Comparison of ENCODE assay signal across 24 mouse cellular contexts in genomic region chr2:69606621-69607020, GRCm38 (mm10). TPM values are rescaled to one million over a fixed set of nuclear protein-coding genes. Genes with fewer than 3 reads are reported as not detected.
DNase-seq lines count a peak whose midpoint lies in the region; ATAC-seq and TF ChIP-seq lines count a peak whose summit lies in the region.
"Had no signal": no experiment of that assay in that cellular context is flagged by ENCODE, and none has a peak within 500 bp of the region (broad histone marks: within the 10 kb centered on the region; RNA-seq: fewer than 3 reads in every experiment).

No protein-coding gene starts in this region.

- peak; percentile 86 for DNase-seq in kidney, adult 2 months
- peak; percentile 44 for DNase-seq in kidney, postnatal 14 days
- DNase-seq in kidney, postnatal 4 days: no peak
- DNase-seq in liver, embryonic 14.5 days (ENCODE audit: low read depth in 3 of 3, low spot score in 3 of 3): no peak
- no peak for DNase-seq in liver, embryonic 11.5 days (ENCODE audit: low spot score)
- DNase-seq: adrenal gland, postnatal 10 days; adrenal gland, postnatal 36 days; B cell, adult 2 months; cerebellum, adult 18-20 months; cerebellum, adult 9-10 months; cerebellum, postnatal 14 days; gastrocnemius, adult 2 months; gastrocnemius, postnatal 14 days; heart, adult 11 months had no signal

- H3K9ac ChIP-seq in kidney, embryonic 15.5 days: no peak overlapping the region
- H3K9ac ChIP-seq in liver, embryonic 14.5 days (replicated peaks): no peak overlapping the region
- no peak overlapping the region for H3K9ac ChIP-seq in liver, embryonic 11.5 days (ENCODE audit: low read depth, low read length)
- H3K9ac ChIP-seq: forebrain, embryonic 13.5 days; hindbrain, embryonic 12.5 days; hindbrain, embryonic 15.5 days had no signal

- no peak overlapping the region for H3K4me3 ChIP-seq in kidney, adult 2 months (ENCODE audit: insufficient read depth, low read depth, low read length)
- H3K4me3 ChIP-seq in kidney, embryonic 15.5 days (replicated peaks): no peak overlapping the region
- H3K4me3 ChIP-seq in liver, embryonic 14.5 days (ENCODE audit: insufficient read depth in 1 of 2, low read depth in 2 of 2, low read length in 2 of 2): no peak overlapping the region
- H3K4me3 ChIP-seq in liver, embryonic 11.5 days (ENCODE audit: low read depth, low read length): no peak overlapping the region
- H3K4me3 ChIP-seq: forebrain, embryonic 10.5 days; forebrain, embryonic 13.5 days; gastrocnemius, adult 2 months; hindbrain, embryonic 12.5 days; hindbrain, embryonic 15.5 days had no signal

- H3K36me3 ChIP-seq in kidney, adult 2 months (ENCODE audit: control insufficient read depth, insufficient read depth, low read length): no peaks in the 10 kb centered on the region
- H3K36me3 ChIP-seq in kidney, embryonic 15.5 days: no peaks in the 10 kb centered on the region
- H3K36me3 ChIP-seq in liver, embryonic 14.5 days (replicated peaks; ENCODE audit: control insufficient read depth, insufficient read depth, low read depth): no peaks in the 10 kb centered on the region
- no peaks in the 10 kb centered on the region for H3K36me3 ChIP-seq in liver, embryonic 11.5 days (ENCODE audit: control insufficient read depth, insufficient read depth, low read length)
- H3K36me3 ChIP-seq: forebrain, embryonic 10.5 days; G1E; hindbrain, embryonic 12.5 days; hindbrain, embryonic 15.5 days had no signal

- no peak for ATAC-seq in kidney, embryonic 15.5 days (replicated peaks; ENCODE audit: low FRiP score)
- no peak for ATAC-seq in liver, embryonic 14.5 days (ENCODE audit: insufficient read depth)
- ATAC-seq in liver, embryonic 11.5 days (replicated peaks; ENCODE audit: low FRiP score): no peak
- ATAC-seq: forebrain, embryonic 13.5 days; forebrain, embryonic 16.5 days; Patski had no signal

- no peak overlapping the region for H3K4me2 ChIP-seq in kidney, embryonic 15.5 days
- no peak overlapping the region for H3K4me2 ChIP-seq in liver, embryonic 14.5 days (ENCODE audit: low read depth)
- H3K4me2 ChIP-seq in liver, embryonic 11.5 days: no peak overlapping the region
- H3K4me2 ChIP-seq: forebrain, embryonic 13.5 days; heart, embryonic 11.5 days; hindbrain, embryonic 12.5 days; hindbrain, embryonic 15.5 days had no signal

- WGBS in kidney, adult 2 months: 63% methylated on average over 3 of the region's 3 CpGs
- WGBS in kidney, embryonic 15.5 days: 84% methylated on average over 3 of the region's 3 CpGs
- WGBS in liver, embryonic 14.5 days (ENCODE audit: insufficient replicate concordance): 64% methylated on average over 3 of the region's 3 CpGs
- WGBS in liver, embryonic 11.5 days: 79% methylated on average over 3 of the region's 3 CpGs

- no peaks in the 10 kb centered on the region for H3K9me3 ChIP-seq in kidney, embryonic 15.5 days (replicated peaks)
- no peaks in the 10 kb centered on the region for H3K9me3 ChIP-seq in liver, embryonic 14.5 days (ENCODE audit: control insufficient read depth, low read length)
- H3K9me3 ChIP-seq in liver, embryonic 11.5 days (ENCODE audit: control insufficient read depth, low read length): no peaks in the 10 kb centered on the region
- H3K9me3 ChIP-seq: forebrain, embryonic 10.5 days; forebrain, embryonic 13.5 days; G1E; hindbrain, embryonic 12.5 days; hindbrain, embryonic 15.5 days had no signal

- H3K27ac ChIP-seq in kidney, adult 2 months (ENCODE audit: insufficient read depth, low read depth, low read length): peak overlapping the region; percentile 49; the same call in 1 of the 2 replicates
- no peak overlapping the region for H3K27ac ChIP-seq in kidney, embryonic 15.5 days
- H3K27ac ChIP-seq in liver, embryonic 14.5 days: no peak overlapping the region
- no peak overlapping the region for H3K27ac ChIP-seq in liver, embryonic 11.5 days (ENCODE audit: low read depth, low read length)
- H3K27ac ChIP-seq: forebrain, embryonic 10.5 days; forebrain, embryonic 13.5 days; gastrocnemius, adult 2 months; hindbrain, embryonic 12.5 days; hindbrain, embryonic 15.5 days had no signal

- TF ChIP-seq POLR2A in kidney, adult 2 months (IDR thresholded peaks at IDR 0.05; ENCODE audit: low read depth, low read length): no peak

- peaks cover 21% of the 10 kb centered on the region; the same call in 1 of the 2 replicates for H3K4me1 ChIP-seq in kidney, adult 2 months (ENCODE audit: control insufficient read depth, insufficient read depth, low read length)
- no peaks in the 10 kb centered on the region for H3K4me1 ChIP-seq in kidney, embryonic 15.5 days
- 0 out of 4 replicates have a peak, but pooled peaks cover 0 to 2% of the 10 kb centered on the region in 2 experiments for H3K4me1 ChIP-seq in liver, embryonic 14.5 days (replicated peaks; ENCODE audit: control insufficient read depth in 2 of 2, insufficient read depth in 2 of 2, low read length in 1 of 2)
- H3K4me1 ChIP-seq in liver, embryonic 11.5 days (replicated peaks; ENCODE audit: control insufficient read depth, insufficient read depth, low read length): no peaks in the 10 kb centered on the region
- H3K4me1 ChIP-seq: forebrain, embryonic 10.5 days; forebrain, embryonic 13.5 days; hindbrain, embryonic 12.5 days; hindbrain, embryonic 15.5 days had no signal

- TF ChIP-seq CTCF in kidney, adult 2 months (conservative IDR thresholded peaks at IDR 0.05; ENCODE audit: insufficient read depth, insufficient read length, low read depth, low read length): no peak
- no peak for TF ChIP-seq CTCF in liver, embryonic 14.5 days (IDR thresholded peaks at IDR 0.05; ENCODE audit: low read depth)

- TF ChIP-seq EP300 in liver, embryonic 14.5 days (IDR thresholded peaks at IDR 0.05; ENCODE audit: low read depth): peak; percentile 7; the same call in 1 of the 2 replicates

- H3K27me3 ChIP-seq in kidney, adult 2 months (replicated peaks; ENCODE audit: control insufficient read depth, insufficient read depth, low read length): no peaks in the 10 kb centered on the region; the same call in 1 of the 2 replicates
- no peaks in the 10 kb centered on the region for H3K27me3 ChIP-seq in kidney, embryonic 15.5 days
- H3K27me3 ChIP-seq in liver, embryonic 14.5 days (ENCODE audit: control insufficient read depth, insufficient read depth, low read length): no peaks in the 10 kb centered on the region
- H3K27me3 ChIP-seq in liver, embryonic 11.5 days (replicated peaks; ENCODE audit: control insufficient read depth, insufficient read depth, low read length): no peaks in the 10 kb centered on the region
- H3K27me3 ChIP-seq: CH12.LX; forebrain, embryonic 13.5 days; hindbrain, embryonic 12.5 days; hindbrain, embryonic 15.5 days; Patski had no signal

RNA-seq across cellular contexts. Expression of gene Lrp2, which starts 20.8 kb away (rescaled TPM):
- polyA plus RNA-seq in kidney, adult 2 months (2012; rRNA removed): 283 and 389 TPM in 2 replicates
- 14.6 and 15.0 TPM in 2 replicates for polyA plus RNA-seq in kidney, embryonic 15.5 days (2015; fragmentation: Nextera tagmentation; extraction: Ambion mirVana)
- polyA plus RNA-seq in liver, embryonic 14.5 days (2012; rRNA removed): 0.04 and 0.07 TPM in 2 replicates
- 0.10 and 0.11 TPM in 2 replicates for polyA plus RNA-seq in liver, embryonic 14.5 days (2014; fragmentation: Nextera tagmentation; extraction: Ambion mirVana)
- polyA plus RNA-seq in liver, embryonic 11.5 days (2014; fragmentation: Nextera tagmentation; extraction: Ambion mirVana): 0.22 and 0.29 TPM in 2 replicates
- polyA plus RNA-seq: G1E had no signal

RNA-seq across cellular contexts. Expression of gene Bbs5, which starts 40.4 kb away (rescaled TPM):
- 1.3 and 1.7 TPM in 2 replicates for polyA plus RNA-seq in kidney, adult 2 months (2012; rRNA removed)
- 17.6 and 22.8 TPM in 2 replicates for polyA plus RNA-seq in kidney, embryonic 15.5 days (2015; fragmentation: Nextera tagmentation; extraction: Ambion mirVana)
- polyA plus RNA-seq in liver, embryonic 14.5 days (2012; rRNA removed): 1.6 and 1.8 TPM in 2 replicates
- polyA plus RNA-seq in liver, embryonic 14.5 days (2014; fragmentation: Nextera tagmentation; extraction: Ambion mirVana): 3.2 and 3.4 TPM in 2 replicates
- 8.4 and 10.9 TPM in 2 replicates for polyA plus RNA-seq in liver, embryonic 11.5 days (2014; fragmentation: Nextera tagmentation; extraction: Ambion mirVana)

Comparison
In these comparisons a context has a peak if more than half of its experiments do, and no peak if none do; other contexts are left out.
1. DNase-seq: peak in kidney, adult 2 months (single experiment) and kidney, postnatal 14 days (single experiment); none in kidney, postnatal 4 days (0 of 2), liver, embryonic 14.5 days (0 of 3) and liver, embryonic 11.5 days (single experiment).
2. RNA of gene Lrp2, which starts 20.8 kb away (polyA plus RNA-seq): 283 to 389 TPM in kidney, adult 2 months; 14.6 to 15.0 TPM in kidney, embryonic 15.5 days, 0.22 to 0.29 TPM in liver, embryonic 11.5 days and 0.04 to 0.11 TPM in liver, embryonic 14.5 days; every median in the first group is over 10 times any median in the second.